Mouse (Mus musculus): ENCODE results near the gene Sez6.

Sez6 gene

DNA sequence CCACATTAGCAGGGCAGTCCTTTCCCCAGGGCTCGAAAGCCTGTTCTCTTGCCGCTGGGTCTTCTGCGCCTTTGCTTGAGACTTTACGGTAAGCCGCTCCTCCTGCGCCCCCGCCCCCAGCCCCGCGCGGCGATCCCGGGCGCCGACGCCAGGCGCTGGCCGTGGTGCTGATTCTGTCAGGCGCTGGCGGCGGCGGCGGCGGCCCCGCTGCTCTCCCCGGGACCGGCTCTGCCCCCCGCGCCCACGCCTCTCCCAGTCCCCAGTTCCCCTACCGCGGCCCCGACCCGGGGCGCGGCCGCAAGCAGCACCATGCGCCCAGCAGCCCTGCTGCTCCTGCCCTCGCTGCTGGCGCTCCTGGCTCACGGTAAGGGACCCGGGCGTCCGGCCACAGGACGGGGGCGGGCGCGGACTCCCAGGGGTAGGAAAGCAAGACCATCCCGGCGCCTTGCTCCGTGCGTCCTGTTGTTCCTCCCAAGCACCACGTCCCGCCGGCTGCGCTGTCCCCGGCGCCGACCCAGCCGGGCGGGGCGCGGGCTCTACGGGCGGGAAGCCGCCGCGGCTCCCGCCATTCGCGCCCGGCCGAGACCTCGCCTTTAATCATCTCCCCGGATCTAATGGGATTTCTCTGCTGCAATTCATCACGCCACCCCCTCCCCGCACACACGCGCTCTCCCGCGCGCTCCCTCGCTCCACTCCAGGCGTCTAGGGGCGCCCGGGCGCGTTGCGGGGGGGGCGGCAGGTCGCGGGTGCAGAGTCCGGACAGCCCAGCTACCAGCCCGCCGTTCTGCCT lies at the start of gene Sez6:
TSS of gene Sez6 (plus strand) at position 50 of the 790 bp plus-strand sequence.
- DNase-seq (ENCODE audit: low spot score in 2 of 2), result peak; percentile 18 to 35

DNA sequence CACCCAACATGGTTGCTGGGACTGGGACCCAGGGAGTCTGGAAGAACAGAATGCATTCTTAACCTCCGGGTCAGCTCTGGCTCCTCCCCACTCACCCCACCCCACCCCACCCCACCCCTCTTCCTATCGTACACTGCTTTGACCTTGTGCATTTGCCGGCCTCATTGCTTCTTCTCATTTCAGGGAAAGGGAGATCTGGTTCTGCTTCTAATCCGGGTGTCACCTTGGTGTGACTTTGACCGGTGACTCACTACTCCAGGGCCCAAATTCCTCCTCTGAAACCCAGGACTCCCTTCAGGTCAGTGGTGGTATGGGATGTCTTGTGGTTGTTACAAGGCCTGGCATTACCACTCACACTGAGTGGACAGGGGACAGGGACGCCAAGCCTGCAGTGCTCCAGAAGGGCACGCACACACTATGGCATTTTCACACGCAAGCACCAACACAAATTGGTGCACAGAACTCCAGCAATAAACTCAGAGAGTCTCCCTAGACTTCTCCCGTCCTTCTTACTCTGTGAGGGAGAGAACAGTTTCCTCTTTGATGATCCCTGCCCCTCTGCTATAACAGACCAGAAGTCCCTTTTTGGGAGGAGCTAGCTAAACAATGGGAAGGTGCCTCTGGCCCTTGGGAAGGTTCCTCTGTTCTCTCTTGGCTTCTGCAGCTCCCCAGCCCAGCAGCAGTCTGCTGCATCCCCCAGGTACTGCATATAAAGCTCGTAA lies 45.9 kb upstream of the Sez6 start:
- no peak for DNase-seq (ENCODE audit: low spot score in 2 of 2)

DNA sequence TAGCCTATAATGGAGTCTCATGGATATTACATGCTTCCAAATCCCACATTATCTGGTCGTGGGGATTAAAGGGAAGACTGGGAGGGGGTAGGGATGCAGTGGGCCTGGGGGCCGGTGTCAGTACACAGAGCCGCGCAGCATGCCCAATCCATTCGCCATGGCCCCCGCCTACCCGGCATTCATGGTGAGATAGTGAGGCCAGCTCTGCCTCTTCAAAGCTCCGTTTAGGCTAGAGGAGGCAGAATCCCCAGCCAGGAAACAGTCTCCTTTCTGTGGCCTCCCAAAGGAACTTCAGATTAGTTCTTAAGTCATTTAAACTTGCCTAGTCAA lies 45.4 kb upstream of the Sez6 start:
- no peak for DNase-seq (ENCODE audit: low spot score in 2 of 2)

DNA sequence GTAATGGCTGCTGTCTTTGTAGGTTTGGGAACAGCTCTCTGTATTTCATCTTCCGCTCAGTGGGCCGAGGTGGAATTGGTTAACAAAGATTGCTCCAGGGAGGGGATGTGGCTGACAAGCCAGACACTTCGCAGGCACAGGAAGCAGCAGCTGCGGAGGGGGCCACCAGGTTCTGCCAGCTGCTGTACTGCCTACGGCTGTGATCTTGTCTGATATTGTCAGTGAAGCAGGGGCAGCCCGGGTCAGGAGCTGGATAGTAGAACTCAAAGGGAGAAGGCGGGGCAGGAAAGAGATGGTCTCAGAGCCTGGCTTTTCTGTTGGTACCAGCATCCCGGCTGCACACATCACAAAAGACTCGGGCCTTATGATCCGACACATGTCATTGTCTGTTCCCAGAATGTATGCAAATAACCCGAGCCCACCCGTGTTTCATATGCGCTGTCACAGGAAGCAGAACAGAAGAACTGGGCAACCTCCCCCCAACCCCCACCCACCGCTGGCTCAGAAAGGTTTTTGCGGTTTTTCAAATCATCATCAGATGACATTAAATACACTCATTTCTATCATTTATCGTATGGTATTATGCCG lies 43.1 kb upstream of the Sez6 start:
- DNase-seq (ENCODE audit: low spot score in 2 of 2), result no peak

DNA sequence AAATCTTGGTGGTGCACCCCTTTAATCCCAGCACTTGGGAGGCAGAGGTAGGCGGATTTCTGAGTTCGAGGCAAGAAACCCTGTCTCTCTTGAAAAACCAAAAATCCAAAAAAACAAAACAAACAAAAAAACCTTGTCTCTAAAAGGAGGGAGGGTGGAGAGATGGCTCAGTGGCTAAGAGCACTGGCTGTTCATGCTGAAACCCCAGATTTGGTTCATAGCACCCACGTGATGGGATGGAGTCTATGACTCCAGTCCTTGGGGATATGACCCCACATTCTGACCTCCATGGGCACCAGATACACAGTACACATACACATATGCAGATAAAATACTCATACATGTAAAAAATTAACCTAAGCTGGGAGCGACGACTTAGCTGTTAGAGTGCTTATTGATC lies 41.8 kb upstream of the Sez6 start:
- DNase-seq (ENCODE audit: low spot score in 2 of 2), result no peak

DNA sequence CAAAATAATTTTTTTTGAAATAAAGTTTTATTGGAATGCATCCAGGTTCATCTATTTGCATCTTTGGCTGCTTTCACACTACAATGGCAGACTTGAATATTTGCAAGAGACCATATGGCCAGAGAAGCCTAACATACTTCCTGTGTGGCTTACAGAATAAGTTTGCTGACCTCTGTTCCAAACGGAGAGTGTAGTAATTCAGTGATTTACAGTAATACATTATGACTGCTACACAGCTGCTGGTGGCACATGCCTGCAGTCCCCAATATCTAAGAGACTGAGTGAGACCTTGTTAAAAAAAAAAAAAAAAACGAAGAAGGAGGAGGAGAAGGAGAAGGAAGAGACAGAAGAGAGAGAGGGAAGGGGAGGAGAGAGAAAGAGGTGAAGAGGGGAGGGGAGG lies 41.1 kb upstream of the Sez6 start:
- DNase-seq (ENCODE audit: low spot score in 2 of 2), result no peak

DNA sequence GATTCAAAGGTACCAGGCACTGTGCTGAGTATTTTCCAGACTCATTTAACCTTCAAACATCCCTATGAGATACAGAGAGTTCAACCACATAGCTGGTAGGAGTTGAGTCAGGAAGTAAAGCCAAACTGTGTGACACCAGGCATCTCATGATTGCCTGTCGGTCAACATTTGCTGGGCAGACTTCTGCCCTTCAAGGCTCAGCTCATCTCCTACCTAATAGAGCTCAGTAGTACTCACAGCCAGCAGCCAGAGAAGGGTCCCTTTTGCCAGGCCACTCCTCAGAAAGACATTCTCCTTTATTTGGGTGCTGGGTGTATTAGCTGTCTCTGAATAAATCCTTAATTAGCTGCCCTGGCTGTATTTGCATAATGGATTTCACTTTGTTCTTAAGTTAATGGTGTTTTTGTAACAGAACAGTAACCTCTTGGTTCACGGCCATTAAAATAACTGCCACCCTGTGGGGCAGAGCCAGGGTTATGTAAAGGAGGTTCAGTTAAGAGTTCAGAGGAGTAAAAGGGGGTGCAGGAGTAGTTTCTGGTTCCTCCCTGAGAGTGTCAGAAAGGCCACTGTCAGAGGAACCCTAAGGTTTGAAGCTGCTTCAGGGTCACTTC lies 39.8 kb upstream of the Sez6 start:
- DNase-seq (ENCODE audit: low spot score in 2 of 2), result no peak

DNA sequence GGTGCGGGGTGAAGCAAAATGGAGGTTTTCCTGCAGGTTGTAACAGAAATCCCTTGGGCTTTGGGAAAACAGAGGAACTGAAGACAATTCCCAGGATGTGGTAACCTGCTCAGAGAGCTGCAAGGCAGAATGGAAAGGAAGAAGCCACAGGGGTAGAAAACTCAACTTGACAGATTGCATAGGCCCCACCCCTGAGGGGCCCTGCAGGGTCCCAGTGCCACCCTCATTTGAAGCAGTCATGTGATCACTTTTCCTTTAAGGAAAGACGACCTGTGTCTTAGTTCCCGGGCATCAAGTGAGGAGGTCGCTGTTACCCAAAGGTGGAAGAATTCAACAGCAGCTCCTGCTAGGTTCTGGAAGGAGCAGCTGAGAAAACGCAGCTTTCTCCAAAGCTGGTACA lies 37.7 kb upstream of the Sez6 start:
- DNase-seq (ENCODE audit: low spot score in 2 of 2), result no peak

DNA sequence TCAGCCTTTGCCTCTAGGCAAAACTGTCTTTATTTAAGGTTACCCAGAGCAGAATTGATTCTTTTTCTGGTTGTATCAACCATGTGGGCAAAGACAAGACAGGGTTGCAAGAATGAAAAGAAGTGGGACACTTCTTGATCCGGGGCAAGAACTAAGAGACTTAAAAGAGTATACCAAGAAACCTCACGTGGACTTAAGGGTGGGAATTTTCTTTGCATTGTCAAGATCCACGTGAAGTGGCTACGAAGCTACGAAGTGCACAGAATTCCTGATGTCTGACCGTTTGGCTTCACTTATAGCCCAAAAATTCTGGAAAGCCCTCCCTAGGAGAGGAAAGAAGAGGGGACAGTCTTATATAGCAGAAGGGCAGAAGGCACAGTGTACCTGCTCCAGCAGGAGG lies 37.3 kb upstream of the Sez6 start:
- no peak for DNase-seq (ENCODE audit: low spot score in 2 of 2)

DNA sequence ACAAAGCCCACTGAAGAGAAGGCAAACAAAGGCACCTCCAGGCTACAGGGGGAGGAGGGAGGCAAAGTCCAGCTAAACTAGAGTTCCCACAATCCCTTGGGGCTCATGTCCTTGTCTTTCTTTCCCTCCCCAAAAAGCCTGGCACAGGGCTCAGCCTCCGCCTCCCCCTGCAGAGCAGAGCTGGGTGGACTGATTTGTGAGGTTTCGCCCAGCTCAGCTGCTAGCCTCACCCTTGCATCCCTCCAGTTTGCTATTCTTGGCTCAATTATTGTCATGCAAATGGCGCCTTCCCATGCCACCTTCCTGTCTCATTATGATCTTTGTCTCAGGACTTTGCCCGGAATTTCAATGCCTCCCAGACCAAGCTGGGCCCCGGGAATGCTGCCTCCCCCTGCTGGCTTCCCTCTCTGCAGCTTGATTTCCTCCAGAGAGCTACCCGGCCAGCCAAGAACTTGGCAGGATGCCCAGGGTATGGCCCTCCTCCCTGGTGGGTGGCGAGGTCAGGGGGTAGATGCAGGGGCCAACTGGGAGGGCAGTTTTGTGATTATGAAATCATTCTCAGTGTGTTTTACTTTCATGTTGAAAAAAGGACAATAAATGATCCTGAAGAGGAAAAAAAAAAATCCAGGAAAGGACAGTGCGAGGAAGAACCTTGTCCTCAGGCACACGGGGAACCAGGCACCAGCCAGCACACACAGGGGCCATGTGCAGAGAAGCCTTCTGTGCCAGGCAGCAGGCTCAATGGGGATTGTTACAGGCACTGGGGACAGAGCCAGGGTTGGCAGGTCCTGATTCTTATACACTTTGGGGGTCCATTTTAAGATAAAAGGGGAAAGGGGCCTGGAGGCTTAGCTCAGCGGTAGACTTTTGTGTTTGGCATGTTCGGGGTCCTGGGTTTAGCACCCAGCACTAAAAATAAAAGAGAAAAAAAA lies 36.5 kb upstream of the Sez6 start, which contains the start of gene Pipox:
TSS of gene Pipox (minus strand) at position 310 of the 932 bp plus-strand sequence.
- DNase-seq (ENCODE audit: low spot score in 2 of 2), result peak; percentile 73 to 82

DNA sequence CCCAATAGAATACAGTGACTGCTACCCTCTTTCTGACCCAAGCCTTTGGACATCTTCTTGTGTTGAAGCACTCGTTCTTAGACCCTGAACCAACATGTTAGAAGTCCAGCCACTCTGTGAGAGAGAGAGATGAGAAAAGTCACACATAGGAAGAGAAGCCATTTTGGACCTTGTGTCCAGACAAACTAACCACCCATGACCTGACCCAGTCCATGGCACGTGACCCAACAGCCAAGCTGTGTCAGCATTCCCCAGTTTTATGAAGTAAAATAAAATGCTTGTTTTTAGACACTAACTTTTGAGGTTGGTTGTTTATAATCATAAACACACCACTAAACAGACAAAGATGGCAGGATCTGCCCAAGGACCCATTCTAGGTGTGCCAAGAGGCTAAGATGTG lies 35.6 kb upstream of the Sez6 start:
- DNase-seq (ENCODE audit: low spot score in 2 of 2), result no peak

DNA sequence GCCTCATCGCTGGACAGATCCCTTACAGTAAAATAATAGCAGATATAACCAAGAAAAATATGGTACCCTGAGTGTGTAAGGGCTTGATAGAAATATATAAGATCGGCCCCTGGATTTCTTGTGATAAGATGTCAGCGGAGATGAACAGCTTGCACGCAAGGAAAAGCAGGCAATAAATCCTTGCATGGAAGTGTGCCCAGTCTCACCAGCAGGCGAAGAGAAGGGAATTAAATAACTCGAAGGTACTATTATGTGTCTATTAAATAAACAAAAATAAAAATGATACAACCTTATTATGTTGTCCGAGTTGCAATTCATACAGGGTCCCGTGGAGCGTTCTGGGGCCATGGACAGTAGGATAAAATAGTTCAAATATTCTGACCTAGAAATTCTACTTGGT lies 34.6 kb upstream of the Sez6 start:
- no peak for DNase-seq (ENCODE audit: low spot score in 2 of 2)

DNA sequence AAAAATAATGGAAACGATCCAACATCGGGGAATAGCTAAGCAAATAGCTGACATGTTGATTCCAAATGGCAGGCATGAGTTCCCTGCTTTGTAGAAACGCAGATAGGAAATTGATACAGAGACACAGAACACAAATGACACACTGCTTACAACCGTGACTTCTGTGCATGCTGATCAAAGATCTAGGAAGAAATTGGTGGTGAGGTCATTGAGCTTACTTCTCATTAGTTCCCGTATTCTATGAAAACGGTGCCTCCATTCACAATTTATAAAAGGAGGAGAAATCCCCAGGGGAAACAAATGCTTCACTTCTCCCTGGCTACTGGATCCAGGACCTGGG lies 34.1 kb upstream of the Sez6 start:
- DNase-seq (ENCODE audit: low spot score in 2 of 2), result no peak

DNA sequence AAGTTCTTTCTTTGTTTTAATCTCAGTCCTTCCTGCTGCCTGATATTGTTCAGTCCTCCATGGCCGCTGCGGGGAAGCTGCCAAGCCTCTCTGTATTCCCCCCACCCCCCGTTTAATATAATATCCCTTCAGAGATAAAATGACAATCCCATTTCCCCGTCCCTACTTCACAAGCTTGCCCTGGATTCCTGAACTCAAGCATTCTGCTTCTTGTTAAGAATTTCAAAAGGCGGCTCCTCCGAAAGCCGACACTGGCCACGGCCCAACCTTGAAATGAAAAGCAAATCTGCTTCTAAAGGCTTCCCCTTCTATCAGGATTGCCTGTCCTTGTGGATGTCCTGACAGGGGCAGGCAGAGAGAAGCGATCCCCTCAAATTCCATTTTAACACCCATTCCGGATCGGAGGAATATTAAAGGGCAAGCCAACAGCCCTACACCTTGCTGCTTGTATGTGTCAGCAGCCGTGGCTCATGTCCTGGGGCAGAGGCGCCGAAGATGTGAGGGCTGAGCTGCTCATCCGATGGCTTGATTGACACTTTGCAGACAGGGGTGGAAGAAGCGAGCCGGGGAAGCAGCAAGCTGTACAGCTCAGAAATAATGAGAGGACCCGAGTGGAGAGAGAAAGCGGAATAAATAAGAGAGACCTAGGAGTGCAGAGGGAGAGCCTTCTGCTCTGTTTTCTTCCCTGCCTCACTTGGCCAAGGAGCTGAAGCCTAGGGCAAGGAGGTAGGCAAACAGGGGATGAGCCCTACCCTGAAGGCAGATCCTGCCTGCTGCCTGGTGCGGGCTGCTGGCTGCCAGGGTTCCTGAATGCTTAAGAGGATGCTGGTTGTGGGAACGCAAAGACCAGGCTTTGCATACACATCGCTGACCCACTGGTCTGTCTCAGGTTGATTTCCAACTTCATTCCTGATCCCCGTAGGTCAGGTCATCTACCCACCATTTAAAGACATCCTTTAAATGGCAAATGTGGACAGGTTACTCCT lies 33.5 kb upstream of the Sez6 start:
- DNase-seq (ENCODE audit: low spot score in 2 of 2), result no peak

DNA sequence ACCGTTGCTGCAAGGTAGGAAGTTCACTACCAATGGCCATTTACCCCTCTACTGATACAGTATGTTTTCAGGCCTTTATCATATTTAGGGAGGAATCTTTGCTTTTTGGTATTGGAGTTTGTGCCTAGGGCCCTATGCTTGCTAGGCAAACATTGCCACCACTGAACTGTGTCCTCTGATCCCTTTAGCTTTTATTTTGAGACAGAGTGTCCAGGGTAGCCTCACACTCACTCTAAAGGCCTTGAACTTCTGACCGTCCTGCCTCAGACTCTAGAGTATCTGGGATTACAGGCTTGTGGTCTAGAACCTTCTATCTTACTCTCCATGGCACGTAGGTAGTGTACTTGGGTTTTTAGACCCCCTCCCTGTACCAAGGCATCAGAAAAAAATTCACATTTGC lies 30.4 kb upstream of the Sez6 start:
- no peak for DNase-seq (ENCODE audit: low spot score in 2 of 2)

DNA sequence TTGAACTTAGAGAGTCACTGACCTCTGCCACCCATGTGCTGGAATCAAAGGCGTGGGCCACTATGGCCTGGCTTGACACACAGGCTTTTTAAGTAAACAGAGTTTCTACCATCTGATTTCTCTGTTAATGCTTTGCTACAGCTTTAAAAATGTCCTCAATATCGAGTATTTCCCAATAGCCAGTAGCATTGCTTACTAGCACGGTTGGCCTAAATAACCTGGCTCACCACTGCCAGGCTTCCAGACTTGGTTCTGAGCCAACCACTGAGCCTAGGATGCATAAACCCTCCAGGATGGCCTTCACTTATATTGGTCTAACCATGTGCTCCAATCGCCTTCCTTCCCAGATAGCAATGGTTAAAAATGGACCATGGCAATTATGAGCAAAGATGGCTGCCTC lies 29.9 kb upstream of the Sez6 start:
- DNase-seq (ENCODE audit: low spot score in 2 of 2), result no peak

DNA sequence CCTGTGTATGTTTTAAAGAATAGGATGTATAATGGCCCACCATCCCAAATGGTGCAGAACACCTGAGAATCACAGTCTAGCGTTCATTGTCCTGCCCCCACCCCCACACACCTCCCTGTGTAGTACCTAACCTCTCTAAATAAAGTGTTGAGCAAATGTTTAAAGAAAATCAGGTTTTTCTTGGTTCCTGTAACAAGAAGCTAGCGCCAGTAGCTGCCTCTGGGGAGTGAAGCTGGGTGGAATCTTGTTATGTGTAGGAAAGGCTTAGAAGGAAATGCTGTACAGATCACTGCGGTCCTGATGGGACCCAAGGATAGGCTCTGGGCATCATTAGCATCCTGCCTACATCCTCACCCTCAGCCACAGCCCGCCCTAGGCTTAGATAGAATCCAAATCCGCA lies 29.2 kb upstream of the Sez6 start:
- DNase-seq (ENCODE audit: low spot score in 2 of 2), result no peak

DNA sequence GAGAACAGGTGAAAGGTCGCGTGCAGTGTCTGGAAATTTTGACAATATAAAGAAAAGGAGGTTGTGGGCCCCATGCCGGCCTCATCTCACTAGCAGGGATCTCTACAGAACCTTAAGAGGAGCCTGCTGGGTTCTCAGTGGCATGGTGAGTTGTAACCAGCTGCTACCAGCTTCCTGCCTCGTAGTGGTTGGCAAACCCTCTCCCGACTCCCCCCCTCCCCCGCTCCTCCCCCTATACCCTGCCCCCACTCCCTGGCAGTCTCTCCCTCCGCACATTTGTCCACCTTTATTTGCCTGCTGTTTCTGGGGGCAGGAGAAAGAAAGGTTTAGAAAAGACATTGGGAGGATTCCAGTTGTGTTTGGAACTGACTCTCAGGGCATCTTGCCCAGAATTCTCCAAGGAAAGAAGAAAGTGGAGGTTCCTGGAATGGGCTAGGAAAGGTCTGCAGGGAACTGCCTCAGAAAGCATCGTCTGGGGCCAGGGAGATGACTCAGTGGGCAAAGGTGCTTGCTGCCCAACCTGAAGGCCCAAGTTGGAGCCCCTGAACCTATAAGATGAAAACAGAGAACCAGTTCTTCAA lies 28.7 kb upstream of the Sez6 start:
- no peak for DNase-seq (ENCODE audit: low spot score in 2 of 2)

DNA sequence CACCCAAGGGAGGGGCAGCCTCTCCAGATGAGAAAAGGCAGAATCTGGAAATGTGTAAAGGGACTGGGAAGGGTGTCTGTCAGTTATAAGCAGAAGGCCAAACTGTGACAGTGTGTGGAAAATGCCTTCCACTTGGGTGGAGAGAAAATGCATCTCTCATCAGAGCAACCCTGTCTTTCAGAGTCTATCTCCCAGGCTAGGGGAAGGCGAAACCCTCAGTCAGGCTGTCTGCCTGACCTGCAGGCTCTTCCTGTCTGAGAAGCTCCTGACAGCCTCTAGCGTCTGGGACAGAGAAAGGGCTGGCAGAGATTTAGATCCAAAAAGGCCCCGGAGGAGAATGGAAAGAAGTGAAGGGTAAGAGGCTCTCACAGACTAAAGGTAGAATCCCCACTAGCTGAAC lies 26.8 kb upstream of the Sez6 start:
- DNase-seq (ENCODE audit: low spot score in 2 of 2), result no peak

DNA sequence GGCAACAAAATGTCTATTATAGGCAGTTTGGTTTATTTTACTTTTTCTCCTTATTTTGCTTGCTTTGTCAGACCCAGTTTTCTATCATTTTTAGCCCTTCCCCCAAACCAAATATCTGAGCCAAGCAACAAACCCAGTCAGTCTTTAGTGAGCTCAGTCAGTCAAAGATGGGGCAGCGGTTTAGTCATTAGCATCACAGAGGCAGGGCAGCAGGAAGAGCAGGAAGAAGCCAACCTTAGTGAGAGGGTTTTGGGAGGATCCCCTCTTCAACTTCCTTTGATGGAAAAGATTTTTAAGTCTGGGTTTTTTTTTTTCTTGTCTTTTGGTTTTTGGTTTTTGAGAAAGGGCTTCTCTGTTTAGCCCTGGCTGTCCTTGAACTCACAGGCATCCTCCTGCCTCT lies 25.9 kb upstream of the Sez6 start:
- no peak for DNase-seq (ENCODE audit: low spot score in 2 of 2)

Measured in heart, adult 9 months (tissue).